Mouse (Mus musculus) spleen, adult 18-20 months (tissue): ENCODE results near the gene Egln1.
A peak's percentile ranks its signal among the peaks of the same experiment; 100 is the strongest.

ENCODE experiments used
- DNase-seq, 2 experiments: peaks; one replicate each; pipeline ENCODE4 v3.0.0; 2022; ENCODE audit warnings: mixed read lengths in 2 of 2

Gene Egln1

DNA sequence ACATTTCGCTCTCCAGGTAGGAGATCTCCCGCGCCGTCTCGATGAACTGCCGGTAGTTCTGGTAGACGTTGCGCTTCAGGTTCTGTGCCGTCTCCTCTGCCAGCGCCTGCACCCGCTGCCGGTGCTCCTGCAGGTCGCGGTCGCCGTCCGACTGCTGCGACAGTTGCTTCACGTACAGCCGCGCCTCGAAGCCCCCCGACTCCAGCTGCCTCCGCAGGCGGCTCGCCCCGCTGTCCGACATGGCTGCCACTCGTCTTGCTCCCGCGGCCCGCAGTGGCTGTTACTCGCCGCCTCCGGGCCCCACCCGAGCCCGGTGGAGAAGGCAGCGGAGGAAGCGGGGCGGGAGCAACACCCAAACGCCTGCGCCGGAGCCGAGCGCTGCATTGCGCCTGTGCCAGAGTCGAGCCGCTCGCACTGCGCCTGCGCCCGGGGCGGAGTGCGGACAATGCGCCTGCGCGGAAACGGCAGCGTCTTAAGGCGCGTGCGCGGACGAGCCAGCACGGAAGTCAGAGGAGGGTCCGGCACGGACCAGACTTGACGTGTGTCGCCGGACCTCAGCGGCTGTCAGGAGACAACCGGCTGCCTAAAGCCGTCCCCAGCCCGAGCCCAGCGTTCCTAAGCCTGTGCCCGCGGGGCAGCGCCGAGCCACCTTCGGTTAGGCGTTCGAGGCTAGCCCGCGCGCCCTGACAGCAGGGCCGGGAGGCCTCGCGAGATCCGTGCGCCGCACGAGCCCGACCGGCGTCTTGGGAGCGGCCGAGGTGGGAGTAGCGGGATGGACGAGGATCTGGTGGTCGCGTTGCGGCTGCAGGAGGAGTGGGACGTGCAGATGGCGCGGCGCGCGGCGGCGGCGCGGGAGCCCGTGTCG, 51.5 kb downstream of the Egln1 start, which contains the start of the genes Exoc8 and Sprtn:
Gene Exoc8, minus strand, starts transcription at position 320 of the 865 bp plus-strand sequence.
Gene Sprtn, plus strand, starts transcription at position 501 of the 865 bp plus-strand sequence.
- peak; percentile 97 to 98 for DNase-seq

GRCm38 (mm10) chr8:124896632-124897385, 52.3 kb downstream of the Egln1 start:
- DNase-seq, result peak; percentile 45 to 69

- peak in 1 of 2 experiments; percentile 10 for DNase-seq
These were observed 53.0 kb downstream of the Egln1 start for GRCm38 (mm10) chr8:124896010-124896631.

GRCm38 (mm10) chr8:124892596-124892995, 56.5 kb downstream of the Egln1 start:
- no peak for DNase-seq

DNA sequence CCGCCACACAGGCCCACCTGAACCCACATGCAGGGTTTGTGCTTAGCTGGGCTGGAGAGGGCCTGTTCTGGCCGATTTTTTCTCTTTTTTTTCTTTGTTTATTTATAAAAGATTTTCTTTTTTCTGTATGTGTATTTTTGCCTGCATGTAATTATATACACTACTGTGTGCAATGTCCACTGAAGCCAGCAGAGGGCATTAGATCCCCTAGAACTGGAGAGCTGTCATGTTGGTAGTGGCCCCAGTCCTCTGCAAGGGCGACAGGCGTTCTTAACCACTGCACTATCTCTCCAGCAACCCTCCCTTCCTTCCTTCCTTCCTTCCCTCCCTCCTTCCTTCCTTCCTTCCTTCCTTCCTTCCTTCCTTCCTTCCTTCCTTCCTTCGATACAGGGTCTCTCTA, 60.7 kb downstream of the Egln1 start:
- no peak for DNase-seq

DNA sequence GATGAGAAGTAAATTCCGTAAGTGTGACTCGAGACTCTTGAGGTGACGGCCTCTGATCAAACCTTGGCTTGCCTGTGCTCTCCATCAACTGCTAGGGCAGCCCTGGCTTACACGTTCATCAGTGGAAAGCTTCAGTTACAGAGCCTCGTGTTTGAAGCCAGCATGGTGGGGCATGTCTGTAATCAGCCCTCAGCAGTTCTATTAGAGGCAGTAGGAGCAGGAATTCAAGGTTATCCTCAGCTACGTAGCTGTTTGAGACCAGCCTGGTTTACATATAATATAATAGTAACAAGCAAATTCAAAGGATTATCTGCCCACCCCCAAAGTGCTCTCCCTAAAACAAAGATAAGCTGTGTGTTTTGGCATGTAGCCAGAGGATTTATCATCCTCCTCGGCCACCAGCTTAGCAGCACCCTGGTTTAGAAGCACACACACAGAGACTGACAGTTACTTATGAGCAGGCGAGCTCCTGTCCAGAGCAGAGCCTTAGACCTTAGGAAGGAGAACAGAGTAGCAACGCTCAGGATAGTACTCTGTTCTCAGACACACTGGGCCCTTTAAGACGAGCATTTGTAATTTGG, 70.1 kb downstream of the Egln1 start:
- DNase-seq, result no peak

GRCm38 (mm10) chr8:124878141-124878540, 71.0 kb downstream of the Egln1 start:
- DNase-seq, result no peak

DNA sequence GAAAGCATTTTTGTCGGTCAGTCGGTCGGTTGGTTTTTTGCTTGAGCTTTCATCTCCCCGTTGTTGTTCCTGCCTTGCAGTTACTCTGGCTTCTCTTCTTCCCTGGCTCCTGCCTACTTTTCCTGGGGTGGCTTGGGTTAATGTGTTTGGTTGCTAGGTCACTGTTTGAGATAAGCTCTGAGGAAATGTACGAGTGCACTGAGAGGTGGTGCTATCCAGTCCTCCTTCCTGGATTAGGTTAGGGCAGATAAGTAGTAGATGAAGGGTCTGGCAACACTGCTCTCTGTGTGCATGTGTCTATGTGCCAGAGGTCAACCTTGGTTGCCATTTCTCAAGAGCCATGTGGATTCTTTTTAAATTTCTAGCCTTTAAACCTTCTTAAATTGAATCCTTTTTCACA, 76.4 kb downstream of the Egln1 start:
- DNase-seq, result no peak

DNA sequence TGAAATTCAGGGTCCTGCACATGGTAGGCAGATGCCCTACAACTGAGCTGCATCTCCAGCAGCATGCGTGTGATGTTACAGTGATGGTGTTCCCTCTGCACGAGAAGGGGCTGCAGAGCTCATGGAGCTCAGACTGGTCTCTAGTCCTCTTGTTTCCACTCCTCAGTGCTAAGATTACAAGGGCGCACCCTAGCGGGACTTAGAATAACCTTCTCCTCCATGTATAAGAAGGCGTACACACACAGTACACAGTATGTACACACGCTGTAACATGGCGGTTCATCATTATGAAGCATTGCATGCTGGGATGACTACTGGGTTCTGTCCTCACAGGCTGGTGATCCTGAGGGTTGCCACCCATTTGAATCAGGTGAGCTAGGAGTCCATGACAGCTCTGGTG, 77.0 kb downstream of the Egln1 start:
- no peak for DNase-seq

DNA sequence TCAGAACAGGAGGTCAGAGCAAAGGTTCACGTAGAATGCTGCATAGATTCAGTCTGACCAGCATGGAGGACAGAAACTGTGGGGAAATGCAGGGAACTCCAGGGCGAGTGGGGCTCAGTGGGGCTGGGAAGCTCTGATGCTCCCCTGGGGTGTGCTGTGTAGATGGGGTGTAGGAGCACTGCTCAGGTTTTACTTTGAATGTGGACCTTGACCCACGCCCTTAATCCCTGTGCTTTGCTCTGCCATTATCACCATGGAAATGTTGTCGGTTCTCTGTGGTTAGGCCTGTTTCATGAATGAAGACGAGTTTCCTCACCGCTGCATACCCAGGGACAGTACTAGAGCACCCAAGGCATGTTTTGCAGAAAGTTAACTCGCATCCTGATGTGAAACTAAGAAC, 77.7 kb downstream of the Egln1 start:
- DNase-seq, result no peak

DNA sequence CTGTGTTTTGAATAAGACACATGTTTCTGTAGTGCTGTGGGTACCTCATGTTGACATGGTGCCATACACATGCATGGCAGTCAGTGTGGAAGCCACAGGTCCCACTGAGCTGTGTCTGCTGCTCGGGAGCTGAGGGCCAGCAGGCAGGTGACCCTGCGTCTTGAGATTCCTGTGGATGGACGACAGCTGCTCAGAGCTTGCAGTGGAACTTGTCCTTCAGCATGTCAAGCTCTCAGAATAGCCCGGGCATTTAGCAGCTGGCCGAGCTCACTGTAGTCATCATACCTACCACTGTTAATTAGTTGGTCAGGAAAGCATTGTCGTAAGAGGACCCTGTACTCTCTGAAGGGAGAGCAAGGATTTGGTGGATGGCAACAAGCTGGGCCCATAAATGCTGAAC, 79.4 kb downstream of the Egln1 start:
- DNase-seq, result no peak

GRCm38 (mm10) chr8:124867126-124867525, 82.0 kb downstream of the Egln1 start:
- no peak for DNase-seq

DNA sequence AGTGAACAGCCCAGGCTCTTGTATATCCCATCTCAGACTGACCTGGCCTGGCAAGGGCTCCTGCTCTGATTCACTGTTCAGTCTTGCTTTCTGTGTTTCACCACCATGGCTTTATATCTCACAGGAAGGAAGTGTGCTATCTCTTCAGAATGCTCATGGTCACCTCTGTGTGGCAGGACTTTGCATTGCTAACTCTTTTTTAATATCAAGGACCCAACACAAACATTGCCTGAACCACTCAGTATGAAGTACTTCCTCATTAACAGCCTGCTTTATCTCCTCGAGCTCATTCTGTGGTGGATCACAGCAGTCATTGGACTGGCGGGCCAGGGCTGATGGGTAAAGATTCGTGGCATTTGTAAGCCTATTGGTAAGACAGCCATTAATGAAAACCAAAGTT, 82.5 kb downstream of the Egln1 start:
- no peak for DNase-seq

DNA sequence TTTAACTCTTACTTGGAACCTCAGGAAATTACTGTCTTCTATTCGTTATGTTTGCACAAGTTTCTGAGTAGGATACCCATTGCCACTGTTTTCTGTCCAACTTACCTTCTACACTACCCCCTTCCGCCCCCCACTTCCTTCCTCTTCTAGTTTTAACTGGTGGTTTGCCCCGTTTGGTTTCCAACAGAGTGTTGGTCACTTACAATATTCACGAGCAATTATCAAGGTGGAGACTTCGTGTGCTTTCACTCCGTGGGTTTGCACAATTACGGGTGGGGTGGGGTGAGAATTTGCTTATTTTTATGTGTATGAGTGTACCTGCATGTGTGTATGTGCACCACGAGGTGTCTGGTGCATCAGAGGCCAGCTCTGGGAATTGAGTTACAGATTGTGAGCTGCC, 85.4 kb downstream of the Egln1 start:
- DNase-seq, result no peak

- DNase-seq, result no peak
These were observed 85.9 kb downstream of the Egln1 start for GRCm38 (mm10) chr8:124863163-124863677.

- DNase-seq, result peak; percentile 83 to 95
These were observed 86.6 kb downstream of the Egln1 start, which contains the start of the genes Gnpat and 2810004N23Rik for GRCm38 (mm10) chr8:124862321-124863162. Gene Gnpat (plus strand): TSS chr8:124863033. Gene 2810004N23Rik (minus strand): TSS chr8:124863120.

- DNase-seq, result no peak
These were observed 88.9 kb downstream of the Egln1 start for GRCm38 (mm10) chr8:124860188-124860587.

GRCm38 (mm10) chr8:124859466-124859865, 89.7 kb downstream of the Egln1 start:
- DNase-seq, result peak in 1 of 2 experiments; percentile 45
